Mouse (Mus musculus): ENCODE data around the gene Chit1. TPM values are rescaled to one million over a fixed set of nuclear protein-coding genes. Genes with fewer than 3 reads are reported as not detected.

Gene Chit1
- 0.09 and 0.10 TPM in 2 replicates for polyA plus RNA-seq (2015; fragmentation: Nextera tagmentation; extraction: Ambion mirVana)

DNA sequence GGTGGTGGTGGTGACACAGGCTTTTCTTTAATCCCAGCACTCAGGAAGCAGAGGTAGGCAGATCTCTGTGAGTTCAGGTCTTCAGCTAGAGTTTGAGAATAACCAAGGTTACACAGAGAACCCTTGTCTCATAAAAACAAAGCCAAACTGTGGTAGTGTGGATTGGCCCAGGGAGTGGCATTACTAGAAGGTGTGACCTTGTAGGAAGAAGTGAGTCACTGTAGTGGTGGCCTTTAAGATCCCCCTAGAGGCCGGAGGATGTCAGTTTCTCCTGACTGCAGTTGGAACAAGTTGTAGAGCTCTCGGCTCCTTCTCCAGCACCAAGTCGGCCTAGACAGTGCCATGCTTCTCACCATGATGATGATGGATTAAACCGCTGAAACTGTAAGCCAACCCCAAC lies at the start of gene Chit1:
TSS of gene Chit1 (plus strand) at position 264 of the 400 bp plus-strand sequence.
- H3K4me3 ChIP-seq = no peak within 1 kb of the TSS
- H3K27me3 ChIP-seq (replicated peaks) = no peaks in the 10 kb centered on the region
- H3K9me3 ChIP-seq = no peaks in the 10 kb centered on the region
- no peak for ATAC-seq (replicated peaks)
- H3K9ac ChIP-seq = no peak within 1 kb of the TSS
- no peak within 1 kb of the TSS for H3K27ac ChIP-seq
- H3K4me1 ChIP-seq = peaks cover 6% of the 10 kb centered on the region; the same call in 1 of the 2 replicates
- 85% methylated on average over 4 of the region's 4 CpGs for WGBS
- no peak within 1 kb of the TSS for H3K4me2 ChIP-seq
- no peaks in the 10 kb centered on the region for H3K36me3 ChIP-seq (replicated peaks)

DNA sequence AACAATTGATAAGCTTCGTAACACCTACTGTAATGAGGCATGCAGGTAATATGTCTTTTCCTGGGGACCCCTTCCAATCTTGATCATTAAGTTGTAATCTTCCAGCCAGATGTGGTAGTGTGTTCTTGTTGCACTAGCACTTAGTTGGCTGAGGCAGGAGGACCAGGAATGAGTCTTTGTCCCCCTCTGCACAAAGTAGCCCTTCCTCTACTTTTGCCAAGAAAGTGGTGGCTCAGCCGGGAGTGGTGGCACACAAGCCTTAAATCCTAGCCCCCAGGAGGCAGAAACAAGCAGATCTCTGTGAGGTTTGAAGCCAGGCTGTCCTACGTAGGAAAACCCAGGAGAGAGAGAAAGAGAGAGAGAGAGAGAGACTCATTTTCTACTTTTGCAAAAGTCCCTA lies 49.1 kb upstream of the Chit1 start:
- no peaks in the 10 kb centered on the region for H3K36me3 ChIP-seq (replicated peaks)
- 31% methylated on average over 3 of the region's 3 CpGs for WGBS
- no peak overlapping the region for H3K4me3 ChIP-seq
- H3K27me3 ChIP-seq (replicated peaks) = no peaks in the 10 kb centered on the region
- peak overlapping the region; percentile 93 for H3K27ac ChIP-seq
- no peak for ATAC-seq (replicated peaks)
- H3K9ac ChIP-seq = no peak overlapping the region
- H3K4me1 ChIP-seq = peaks cover 43% of the 10 kb centered on the region
- H3K4me2 ChIP-seq = no peak overlapping the region
- no peaks in the 10 kb centered on the region for H3K9me3 ChIP-seq

DNA sequence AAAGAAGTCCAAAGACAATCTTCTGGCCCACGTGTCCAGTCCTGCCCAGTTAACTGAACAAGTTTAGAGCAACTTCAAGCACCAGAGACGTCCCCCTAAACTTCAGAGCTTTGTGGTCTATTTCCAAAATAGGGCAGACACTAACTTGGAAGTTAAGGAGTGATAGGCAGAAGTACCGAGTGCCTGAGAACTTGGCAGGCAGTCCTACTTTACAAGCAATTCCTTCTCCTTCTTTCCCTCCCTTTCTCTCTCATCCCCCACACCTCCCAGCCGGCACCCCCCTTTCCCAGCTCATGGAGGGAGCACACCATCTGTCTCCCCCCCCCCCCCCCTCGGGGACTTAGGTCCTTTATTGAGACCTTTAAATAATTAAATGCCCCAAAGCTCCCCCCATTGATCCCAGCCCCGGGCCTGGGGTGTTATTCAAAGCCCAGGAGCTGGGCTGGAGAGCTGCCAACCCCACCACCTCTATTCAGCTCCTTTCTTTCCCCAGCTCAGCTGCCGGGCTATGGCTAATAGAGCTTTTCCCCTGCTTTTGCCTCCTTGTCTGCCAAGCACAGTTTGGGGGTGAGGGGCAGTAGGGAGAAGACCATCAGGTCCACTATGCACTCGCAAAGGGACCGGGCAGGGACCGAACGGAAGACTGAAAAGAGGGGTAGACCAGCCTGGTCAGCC lies 48.5 kb upstream of the Chit1 start:
- H3K9ac ChIP-seq = no peak overlapping the region
- no peaks in the 10 kb centered on the region for H3K27me3 ChIP-seq (replicated peaks)
- 9% methylated on average over 11 of the region's 11 CpGs for WGBS
- H3K9me3 ChIP-seq = no peaks in the 10 kb centered on the region
- H3K4me2 ChIP-seq = peak overlapping the region; percentile 25
- H3K4me1 ChIP-seq = peaks cover 48% of the 10 kb centered on the region
- no peak overlapping the region for H3K4me3 ChIP-seq
- peak overlapping the region; percentile 93 for H3K27ac ChIP-seq
- H3K36me3 ChIP-seq (replicated peaks) = no peaks in the 10 kb centered on the region
- peak; percentile 40 for ATAC-seq (replicated peaks)

DNA sequence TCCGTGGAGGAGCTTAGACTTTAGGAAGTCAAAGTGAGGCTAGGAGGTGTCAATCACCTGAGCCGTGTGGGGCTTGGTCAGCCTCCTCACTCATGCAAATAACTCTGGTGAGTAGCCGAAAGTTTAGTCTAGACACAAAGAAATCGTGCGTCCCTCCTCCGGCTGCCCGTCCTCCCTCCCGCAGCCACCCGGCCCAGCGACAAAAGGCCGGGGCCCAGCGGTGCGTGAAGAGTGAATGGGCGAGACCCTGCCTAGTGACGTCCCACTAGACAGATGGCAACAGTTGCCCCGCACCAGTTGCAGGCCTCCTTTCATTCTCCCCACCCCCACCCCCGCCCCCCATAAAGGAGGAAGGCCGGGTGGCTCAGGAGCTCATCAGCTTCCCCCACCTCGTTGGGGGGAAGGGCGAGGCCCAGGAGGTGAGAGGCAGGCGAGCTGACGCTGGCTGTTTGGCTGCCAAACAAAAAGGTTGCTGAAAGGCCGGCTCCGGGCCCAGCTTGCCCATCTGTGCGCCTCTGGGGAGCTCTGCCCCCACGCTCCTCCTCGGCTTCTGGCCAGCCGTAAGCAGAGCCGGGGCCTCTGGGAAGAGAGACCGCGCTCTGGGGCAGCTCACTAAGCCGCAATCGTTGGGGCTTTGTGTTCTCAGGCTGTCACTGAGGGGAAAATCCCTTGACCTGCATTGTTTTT lies 47.8 kb upstream of the Chit1 start:
- no peaks in the 10 kb centered on the region for H3K27me3 ChIP-seq (replicated peaks)
- H3K4me2 ChIP-seq = peak overlapping the region; percentile 25
- no peaks in the 10 kb centered on the region for H3K36me3 ChIP-seq (replicated peaks)
- H3K27ac ChIP-seq = peak overlapping the region; percentile 84
- no peak overlapping the region for H3K4me3 ChIP-seq
- WGBS = 1% methylated on average over 33 of the region's 33 CpGs
- peaks cover 48% of the 10 kb centered on the region for H3K4me1 ChIP-seq
- peak; percentile 65 for ATAC-seq (replicated peaks)
- no peaks in the 10 kb centered on the region for H3K9me3 ChIP-seq
- H3K9ac ChIP-seq = no peak overlapping the region

DNA sequence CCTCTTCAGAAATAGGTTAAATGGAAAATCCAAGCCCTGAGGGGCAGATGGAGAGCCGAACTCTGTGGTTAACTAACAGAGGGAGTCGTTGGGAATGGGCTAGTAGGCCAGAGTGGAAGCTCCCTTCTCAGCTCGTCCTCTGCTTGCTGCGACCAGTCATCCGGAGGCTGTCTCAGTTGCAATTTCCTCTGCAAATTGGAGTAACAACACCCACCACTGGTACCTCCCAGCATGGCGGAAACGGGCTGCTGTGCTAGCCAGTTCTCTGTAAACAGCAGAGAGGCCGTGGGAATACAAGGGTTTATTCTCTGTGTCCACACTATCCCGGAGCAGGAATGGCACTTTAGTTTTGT lies 47.3 kb upstream of the Chit1 start:
- no peak overlapping the region for H3K4me3 ChIP-seq
- H3K4me2 ChIP-seq = peak overlapping the region; percentile 25
- peak overlapping the region; percentile 84 for H3K27ac ChIP-seq
- peaks cover 48% of the 10 kb centered on the region for H3K4me1 ChIP-seq
- H3K9ac ChIP-seq = no peak overlapping the region
- WGBS = 4% methylated on average over 9 of the region's 9 CpGs
- ATAC-seq (replicated peaks) = no peak
- H3K9me3 ChIP-seq = no peaks in the 10 kb centered on the region
- no peaks in the 10 kb centered on the region for H3K36me3 ChIP-seq (replicated peaks)
- no peaks in the 10 kb centered on the region for H3K27me3 ChIP-seq (replicated peaks)

DNA sequence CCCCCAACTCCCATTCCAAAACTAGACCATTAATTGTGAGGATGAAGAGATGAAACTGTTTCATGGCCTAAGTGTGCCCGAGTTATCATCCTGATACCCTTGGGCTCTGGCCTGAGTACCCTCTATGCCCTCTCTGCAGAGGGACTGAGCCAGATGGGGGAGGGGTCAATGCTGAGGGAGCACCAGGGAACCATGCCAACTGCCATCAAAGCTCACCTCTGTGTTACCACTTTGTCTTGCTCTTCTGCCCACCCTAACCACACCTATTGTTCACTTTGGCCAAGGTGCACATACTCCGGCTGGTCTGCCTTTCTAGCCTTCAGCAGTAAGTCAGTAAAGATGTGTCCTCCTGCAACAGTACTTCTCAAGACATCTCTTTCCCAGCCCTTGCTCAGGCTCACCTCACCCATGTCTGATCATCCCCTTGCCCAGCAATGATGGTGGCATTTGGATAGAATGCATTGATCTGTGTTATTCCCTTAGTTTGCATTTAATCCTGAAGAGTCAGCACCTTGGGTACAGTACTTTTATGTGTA lies 46.7 kb upstream of the Chit1 start:
- Histone ChIP-seq H3K27me3 (replicated peaks) (no peaks in the 10 kb centered on the region), H3K4me1 (peaks cover 48% of the 10 kb centered on the region), H3K4me2 (no peak overlapping the region), H3K27ac (peak overlapping the region; percentile 84), H3K9ac (no peak overlapping the region), H3K4me3 (no peak overlapping the region), H3K9me3 (no peaks in the 10 kb centered on the region), H3K36me3 (replicated peaks) (no peaks in the 10 kb centered on the region)
- no peak for ATAC-seq (replicated peaks)
- WGBS = 59% methylated on average over 2 of the region's 2 CpGs

DNA sequence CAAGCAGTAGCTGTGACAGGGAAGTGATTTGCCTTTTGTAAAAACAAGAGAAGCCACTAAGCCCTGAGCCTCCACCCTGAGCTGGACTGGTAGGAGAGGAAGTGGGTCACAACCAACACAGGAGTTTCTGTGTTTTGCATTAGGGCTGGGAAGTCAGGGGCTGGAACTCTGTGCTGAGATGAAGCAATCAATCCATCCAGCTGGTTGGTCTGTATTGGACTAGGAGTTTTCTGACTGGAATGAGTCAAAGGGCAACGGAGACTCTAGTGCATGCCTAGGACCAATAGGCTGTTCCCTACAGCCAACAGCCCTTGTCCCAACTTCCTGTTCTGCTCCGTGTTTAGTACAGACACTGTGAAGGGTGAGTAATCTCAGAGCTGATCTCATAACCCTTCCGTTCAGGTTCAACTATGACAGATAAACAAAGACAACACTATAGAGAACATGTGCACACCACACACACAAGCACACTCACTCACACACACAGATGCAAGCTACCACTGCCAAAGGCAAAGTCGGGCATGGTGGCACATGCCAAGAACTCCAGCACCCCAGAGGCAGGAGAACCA lies 45.7 kb upstream of the Chit1 start:
- H3K4me1 ChIP-seq = peaks cover 42% of the 10 kb centered on the region
- no peak overlapping the region for H3K4me2 ChIP-seq
- H3K27me3 ChIP-seq (replicated peaks) = no peaks in the 10 kb centered on the region
- H3K36me3 ChIP-seq (replicated peaks) = no peaks in the 10 kb centered on the region
- 71% methylated on average over 4 of the region's 4 CpGs for WGBS
- peak overlapping the region; percentile 84; the same call in 1 of the 2 replicates for H3K27ac ChIP-seq
- no peak for ATAC-seq (replicated peaks)
- H3K9ac ChIP-seq = no peak overlapping the region
- no peaks in the 10 kb centered on the region for H3K9me3 ChIP-seq
- no peak overlapping the region for H3K4me3 ChIP-seq

DNA sequence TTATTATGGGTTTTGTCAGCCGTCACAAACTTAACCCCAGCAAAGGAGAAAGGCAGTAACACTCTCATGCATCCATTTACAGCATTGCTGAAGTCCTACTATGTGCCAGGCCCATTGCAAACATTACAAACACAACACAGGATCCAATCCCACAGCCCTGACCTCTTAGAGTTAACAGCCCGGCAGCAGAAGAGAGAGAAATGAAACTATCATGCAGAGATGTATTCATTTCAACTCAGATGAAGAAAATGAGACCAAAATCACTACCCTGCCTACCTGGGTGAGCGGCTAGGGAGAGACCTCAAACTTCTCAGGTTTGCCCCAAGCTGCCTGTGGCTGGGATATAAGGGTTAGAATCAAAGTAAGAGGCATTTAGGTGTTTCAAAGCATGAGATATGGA lies 44.5 kb upstream of the Chit1 start:
- H3K27ac ChIP-seq = no peak overlapping the region

DNA sequence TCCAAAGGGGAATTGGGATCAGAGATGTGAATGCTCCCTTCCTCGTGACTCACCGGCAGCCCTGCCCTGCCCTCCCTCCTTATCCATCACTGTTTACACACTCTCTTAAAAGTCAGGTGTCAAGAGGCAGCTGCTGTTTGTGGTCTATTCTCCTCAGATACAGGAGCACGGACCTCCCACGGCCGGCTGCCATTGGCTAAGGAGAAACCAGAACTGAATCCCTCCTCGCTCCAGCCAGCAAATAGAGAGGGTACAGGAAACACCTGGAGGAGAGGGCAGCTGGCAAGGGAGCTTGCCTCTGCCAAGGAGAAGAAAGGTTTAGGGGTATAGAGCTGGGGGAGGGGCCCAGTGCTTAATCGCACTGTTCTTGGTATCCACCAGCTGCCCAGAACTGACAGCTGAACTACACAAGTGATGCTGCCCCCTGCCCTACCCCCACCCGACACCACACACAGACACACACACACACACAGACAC lies 43.9 kb upstream of the Chit1 start:
- H3K4me3 ChIP-seq = no peak overlapping the region
- H3K4me1 ChIP-seq = peaks cover 30% of the 10 kb centered on the region
- H3K4me2 ChIP-seq = no peak overlapping the region
- no peaks in the 10 kb centered on the region for H3K27me3 ChIP-seq (replicated peaks)
- no peaks in the 10 kb centered on the region for H3K9me3 ChIP-seq
- ATAC-seq (replicated peaks) = peak; percentile 8; the same call in 1 of the 2 replicates
- H3K27ac ChIP-seq = no peak overlapping the region
- no peak overlapping the region for H3K9ac ChIP-seq
- no peaks in the 10 kb centered on the region for H3K36me3 ChIP-seq (replicated peaks)
- WGBS = 9% methylated on average over 8 of the region's 8 CpGs

More for the DNA sequence above, 44.5 kb upstream of the Chit1 start:
- Histone ChIP-seq H3K36me3 (replicated peaks) (no peaks in the 10 kb centered on the region), H3K4me2 (no peak overlapping the region), H3K9ac (no peak overlapping the region), H3K27me3 (replicated peaks) (no peaks in the 10 kb centered on the region), H3K4me3 (no peak overlapping the region), H3K4me1 (peaks cover 33% of the 10 kb centered on the region), H3K9me3 (no peaks in the 10 kb centered on the region)
- WGBS = 40% methylated on average over 3 of the region's 3 CpGs
- no peak for ATAC-seq (replicated peaks)

DNA sequence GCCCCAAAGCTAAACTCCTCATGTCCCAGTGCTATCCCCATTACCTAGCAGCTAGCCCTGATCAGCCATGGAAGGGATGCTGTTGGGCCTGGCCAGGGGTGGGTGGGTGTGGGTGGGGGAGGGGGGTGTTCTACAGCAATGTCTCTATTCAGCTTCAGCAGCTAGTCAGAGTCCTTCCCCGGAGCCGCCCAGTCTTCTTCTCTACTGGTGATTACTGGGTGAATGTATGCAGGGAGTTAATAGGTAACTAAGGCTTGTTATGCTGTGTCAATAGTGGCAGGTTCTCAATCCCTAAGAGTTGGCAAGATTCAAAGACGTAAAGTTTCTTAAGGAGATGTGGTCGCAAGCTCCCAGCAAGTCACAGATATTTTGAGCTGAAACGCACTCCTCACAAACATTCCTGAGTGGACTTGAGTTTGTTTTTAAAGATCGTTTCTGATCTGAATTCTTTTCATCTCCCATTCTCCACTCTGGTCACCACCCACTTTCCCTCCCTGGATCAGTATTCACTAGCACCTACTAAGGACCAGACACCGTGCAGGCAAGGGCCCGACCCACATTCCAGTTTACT lies 40.9 kb upstream of the Chit1 start:
- Histone ChIP-seq H3K9me3 (no peaks in the 10 kb centered on the region), H3K27ac (0 out of 2 replicates have a peak overlapping the region, but pooled peaks have one; percentile 45), H3K4me2 (no peak overlapping the region), H3K4me1 (peaks cover 24% of the 10 kb centered on the region), H3K4me3 (no peak overlapping the region), H3K27me3 (replicated peaks) (no peaks in the 10 kb centered on the region), H3K36me3 (replicated peaks) (no peaks in the 10 kb centered on the region), H3K9ac (no peak overlapping the region)
- 64% methylated on average over 8 of the region's 8 CpGs for WGBS
- ATAC-seq (replicated peaks) = no peak

DNA sequence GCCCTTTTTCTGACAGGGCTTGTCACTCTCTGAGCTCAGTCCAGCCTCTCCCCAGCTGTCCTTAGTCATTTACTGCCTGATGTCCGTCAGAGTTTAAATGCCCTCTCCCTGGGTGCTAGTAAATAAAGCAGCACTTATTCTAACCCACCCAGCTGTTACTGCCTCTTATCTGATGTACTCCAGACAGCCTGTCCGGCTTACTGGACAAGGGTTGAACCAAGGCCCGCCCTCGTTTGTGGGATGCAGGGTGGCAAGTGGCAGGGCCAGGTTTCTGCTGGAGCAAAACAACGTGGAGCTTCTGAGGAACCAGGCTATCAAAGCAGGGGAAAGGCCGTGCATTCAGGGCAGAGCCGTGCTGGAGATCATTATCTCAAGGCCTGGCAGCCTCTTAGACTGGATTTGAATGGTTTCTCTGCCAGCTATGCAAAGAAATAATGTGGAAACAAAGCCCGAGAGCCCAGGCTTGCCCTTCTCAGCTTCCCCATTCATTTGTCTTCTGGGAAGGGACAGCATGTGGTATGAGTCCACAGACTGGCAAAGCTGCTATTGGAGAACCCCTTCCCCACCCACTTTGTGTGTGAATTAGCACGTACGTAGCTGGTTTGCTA lies 39.5 kb upstream of the Chit1 start:
- H3K36me3 ChIP-seq (replicated peaks) = no peaks in the 10 kb centered on the region
- H3K4me3 ChIP-seq = no peak overlapping the region
- H3K27me3 ChIP-seq (replicated peaks) = no peaks in the 10 kb centered on the region
- H3K9me3 ChIP-seq = no peaks in the 10 kb centered on the region
- 25% methylated on average over 10 of the region's 10 CpGs for WGBS
- ATAC-seq (replicated peaks) = no peak
- peak overlapping the region; percentile 53 for H3K27ac ChIP-seq
- no peak overlapping the region for H3K9ac ChIP-seq
- H3K4me2 ChIP-seq = no peak overlapping the region
- H3K4me1 ChIP-seq = peaks cover 31% of the 10 kb centered on the region

Data from midbrain, embryonic 15.5 days (tissue).